Mouse (Mus musculus) thymus, adult 2 months (tissue): ENCODE measurements at regions not wholly inside any gene's neighbourhood (a gene's known extent, or its start where the extent isn't known, plus 50 kb on each side); places are given as distances from the start of the nearest gene placed in this dataset.

ENCODE experiments used
- CTCF ChIP-seq: fragments of 200-500 bp; IDR thresholded peaks from 2 replicates; pipeline ENCODE4 v1.5.1; 2012; ENCODE audit warnings: mild to moderate bottlenecking, control low read depth, low read length, moderate library complexity, borderline replicate concordance; ENCODE audit not compliant: control insufficient read depth, poor library complexity, insufficient read depth; ENCODE audit errors: extremely low read depth
- POLR2A ChIP-seq: fragments of 200-500 bp; IDR thresholded peaks from 2 replicates; pipeline ENCODE4 v1.6.1; 2012; ENCODE audit warnings: mild to moderate bottlenecking, low read length, control low read depth, moderate library complexity; ENCODE audit not compliant: control insufficient read depth, poor library complexity, insufficient read depth; ENCODE audit errors: extremely low read depth

DNA sequence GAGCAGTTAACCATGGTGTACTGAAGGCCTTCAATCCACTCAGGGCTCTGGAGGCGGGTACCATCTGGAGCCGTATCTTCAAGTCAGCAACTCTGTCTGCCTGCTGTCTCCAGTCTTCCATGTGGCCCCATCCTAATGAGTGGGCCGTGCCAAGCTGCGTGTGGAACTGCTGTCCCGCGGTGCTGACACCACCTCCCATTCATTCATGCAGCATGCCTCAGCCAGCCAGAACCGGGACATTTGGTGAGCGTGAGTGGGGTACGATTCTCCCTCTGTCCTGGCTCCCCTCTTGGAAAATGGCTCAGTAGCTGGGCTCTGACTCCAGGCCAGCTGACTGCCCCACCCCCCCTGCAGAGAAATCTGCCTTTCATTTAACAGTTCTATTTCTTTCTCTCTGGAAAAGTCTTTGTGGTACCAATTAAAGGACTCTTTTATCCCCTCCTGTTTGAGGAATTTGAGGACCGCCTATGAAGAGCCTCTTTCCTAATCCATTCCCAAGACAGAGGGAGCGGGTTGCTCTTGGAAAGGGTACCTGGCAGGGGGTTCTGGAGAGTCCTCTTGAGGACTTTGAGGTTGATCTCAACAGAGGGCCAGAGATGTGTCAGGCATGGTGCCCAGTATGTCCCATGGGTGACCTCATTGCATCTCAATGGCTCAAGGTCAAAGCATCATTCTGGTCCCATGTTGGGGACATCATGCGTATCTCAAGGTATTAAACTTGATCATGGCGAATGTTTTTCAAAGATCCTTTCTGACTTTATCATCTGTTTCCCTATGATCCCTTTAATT lies 55.5 kb upstream of the Brd7 start:
- TF ChIP-seq POLR2A (no peak), CTCF (no peak)
